Mouse (Mus musculus): ENCODE measurements around the gene Akap17b. TPM values are rescaled to one million over a fixed set of nuclear protein-coding genes. Genes with fewer than 3 reads are reported as not detected.

Akap17b gene
- polyA plus RNA-seq, 1 experiment, result 0.49 TPM

- Histone ChIP-seq H3K36me3 (replicated peaks; ENCODE audit: low read length) (no peaks in the 10 kb centered on the region), H3K27me3 (replicated peaks) (peaks cover 8% of the 10 kb centered on the region)
- TF ChIP-seq FLI1 (IDR thresholded peaks at IDR 0.05; ENCODE audit: low read length) (no peak), GATA1 (IDR thresholded peaks at IDR 0.05; ENCODE audit: borderline replicate concordance, low read length) (no peak)
Measured at GRCm38 (mm10) chrX:36590266-36590665, 54.9 kb downstream of the Akap17b start.

DNA sequence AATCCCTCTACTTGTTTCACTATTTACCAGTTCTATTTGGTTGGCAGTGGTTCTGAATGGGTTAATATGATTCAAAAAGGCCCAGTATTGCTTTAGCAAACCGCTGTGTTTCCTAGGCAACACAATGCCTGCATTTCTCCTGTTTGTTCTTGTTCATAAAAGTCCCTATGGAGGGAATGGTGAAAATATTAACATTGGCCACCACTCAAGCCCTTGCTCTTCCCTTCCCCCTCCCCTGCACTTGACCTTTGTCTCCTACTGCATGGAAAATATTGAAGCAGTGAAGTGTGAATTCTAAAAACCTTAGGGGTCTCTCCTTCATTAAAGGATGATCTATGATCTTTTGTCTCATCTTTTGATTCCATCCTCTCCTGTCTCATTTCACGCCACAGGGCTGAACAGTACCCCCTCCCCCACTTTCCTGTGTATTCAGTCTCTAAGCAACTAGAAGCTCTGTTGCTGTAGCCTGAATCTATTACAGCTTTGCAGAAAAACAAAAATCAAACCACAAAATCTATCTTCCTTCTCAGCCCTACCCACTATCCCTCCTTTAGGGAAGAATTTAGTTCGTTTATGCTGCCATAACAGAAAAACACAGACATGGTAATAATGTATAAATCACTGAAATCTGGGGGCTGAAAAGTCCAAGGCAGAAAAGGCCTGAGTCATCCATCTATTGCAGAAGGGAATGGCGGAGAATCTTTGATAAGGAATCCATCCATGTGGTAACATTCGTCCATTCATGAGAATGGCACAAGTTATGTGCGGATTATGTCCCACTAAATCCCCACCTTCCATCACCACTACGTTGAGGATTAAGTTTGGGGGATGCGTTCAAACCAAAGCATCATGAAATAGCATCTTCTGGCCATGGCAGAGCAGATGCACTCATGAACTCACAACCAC lies 57.6 kb downstream of the Akap17b start:
- TF ChIP-seq GATA1 (IDR thresholded peaks at IDR 0.05; ENCODE audit: borderline replicate concordance, low read length) (no peak), FLI1 (IDR thresholded peaks at IDR 0.05; ENCODE audit: low read length) (no peak)
- Histone ChIP-seq H3K27me3 (replicated peaks) (peaks cover 8% of the 10 kb centered on the region), H3K36me3 (replicated peaks; ENCODE audit: low read length) (no peaks in the 10 kb centered on the region), H3K9me3 (no peaks in the 10 kb centered on the region), H3K4me1 (peaks cover 14% of the 10 kb centered on the region), H3K4me3 (replicated peaks) (no peak overlapping the region)

More at GRCm38 (mm10) chrX:36590266-36590665, 54.9 kb downstream of the Akap17b start:
- Histone ChIP-seq H3K4me3 (replicated peaks) (no peak overlapping the region), H3K4me1 (peaks cover 14% of the 10 kb centered on the region), H3K9me3 (no peaks in the 10 kb centered on the region)

DNA sequence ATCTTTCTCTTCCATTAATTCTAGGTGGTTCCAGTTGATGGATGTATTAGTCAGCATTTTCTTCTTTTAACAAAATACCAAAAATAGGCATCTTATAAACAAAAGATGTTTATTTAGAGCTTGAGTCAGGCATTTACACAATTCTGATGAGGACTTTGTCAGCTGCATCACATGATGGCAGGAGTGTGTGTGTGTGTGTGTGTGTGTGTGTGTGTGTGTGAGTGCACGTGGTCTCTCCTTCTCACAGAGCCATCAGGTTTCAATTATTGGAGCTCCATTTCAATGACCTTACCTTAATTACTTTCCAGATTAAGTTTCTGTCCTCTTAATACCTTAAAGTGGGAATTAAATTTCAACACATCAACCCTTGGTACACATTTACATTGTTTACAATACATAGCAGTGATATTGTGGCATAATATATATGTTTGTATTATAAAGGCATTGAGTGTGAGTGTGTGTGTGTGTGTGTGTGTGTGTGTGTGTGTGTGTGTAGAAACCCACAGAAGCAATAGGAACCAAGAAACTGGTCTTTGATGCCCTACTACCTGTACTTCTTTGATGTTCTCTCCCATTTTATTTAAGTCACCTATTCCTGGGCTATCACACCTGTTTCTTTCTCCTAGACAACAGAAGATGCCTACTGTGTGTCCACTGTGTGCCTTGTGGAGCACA lies 58.4 kb downstream of the Akap17b start:
- Histone ChIP-seq H3K4me3 (replicated peaks) (no peak overlapping the region), H3K36me3 (replicated peaks; ENCODE audit: low read length) (no peaks in the 10 kb centered on the region), H3K4me1 (peaks cover 14% of the 10 kb centered on the region), H3K27me3 (replicated peaks) (peaks cover 8% of the 10 kb centered on the region), H3K9me3 (no peaks in the 10 kb centered on the region)
- no peak for TF ChIP-seq GATA1 (IDR thresholded peaks at IDR 0.05; ENCODE audit: borderline replicate concordance, low read length)
- no peak for TF ChIP-seq FLI1 (IDR thresholded peaks at IDR 0.05; ENCODE audit: low read length)

DNA sequence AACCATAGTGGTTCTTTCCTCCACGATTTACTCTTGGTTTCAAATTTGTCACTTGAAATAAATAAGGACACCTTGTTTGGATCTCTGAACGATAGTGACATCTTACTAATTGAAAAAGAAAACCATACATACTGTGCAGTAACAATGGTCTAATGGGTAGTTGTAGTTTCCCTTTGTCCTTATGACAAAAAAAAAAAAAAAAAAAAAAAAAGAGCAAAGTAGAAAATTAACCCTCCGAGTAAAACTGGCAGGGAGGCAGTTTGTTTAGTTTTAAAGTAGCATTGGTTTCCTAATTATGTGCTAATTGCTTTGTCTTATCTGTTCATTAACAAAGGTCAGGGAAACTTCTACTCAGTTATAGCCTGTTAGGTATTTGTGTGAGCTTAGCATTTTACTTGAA lies 83.1 kb downstream of the Akap17b start:
- Histone ChIP-seq H3K36me3 (replicated peaks; ENCODE audit: low read length) (no peaks in the 10 kb centered on the region), H3K9me3 (no peaks in the 10 kb centered on the region), H3K4me1 (peaks cover 3% of the 10 kb centered on the region; the same call in 1 of the 2 replicates), H3K4me3 (replicated peaks) (peak overlapping the region; percentile 59), H3K27me3 (replicated peaks) (peaks cover 5% of the 10 kb centered on the region)
- TF ChIP-seq GATA1 (IDR thresholded peaks at IDR 0.05; ENCODE audit: borderline replicate concordance, low read length), result no peak
- no peak for TF ChIP-seq FLI1 (IDR thresholded peaks at IDR 0.05; ENCODE audit: low read length)

- H3K4me1 ChIP-seq, result peaks cover 3% of the 10 kb centered on the region; the same call in 1 of the 2 replicates
- H3K4me3 ChIP-seq (replicated peaks), result peak overlapping the region; percentile 59
- H3K9me3 ChIP-seq, result no peaks in the 10 kb centered on the region
- H3K27me3 ChIP-seq (replicated peaks), result peaks cover 4% of the 10 kb centered on the region
- no peaks in the 10 kb centered on the region for H3K36me3 ChIP-seq (replicated peaks; ENCODE audit: low read length)
- no peak for TF ChIP-seq GATA1 (IDR thresholded peaks at IDR 0.05; ENCODE audit: borderline replicate concordance, low read length)
- no peak for TF ChIP-seq FLI1 (IDR thresholded peaks at IDR 0.05; ENCODE audit: low read length)
Measured at GRCm38 (mm10) chrX:36561650-36562049, 83.5 kb downstream of the Akap17b start.

DNA sequence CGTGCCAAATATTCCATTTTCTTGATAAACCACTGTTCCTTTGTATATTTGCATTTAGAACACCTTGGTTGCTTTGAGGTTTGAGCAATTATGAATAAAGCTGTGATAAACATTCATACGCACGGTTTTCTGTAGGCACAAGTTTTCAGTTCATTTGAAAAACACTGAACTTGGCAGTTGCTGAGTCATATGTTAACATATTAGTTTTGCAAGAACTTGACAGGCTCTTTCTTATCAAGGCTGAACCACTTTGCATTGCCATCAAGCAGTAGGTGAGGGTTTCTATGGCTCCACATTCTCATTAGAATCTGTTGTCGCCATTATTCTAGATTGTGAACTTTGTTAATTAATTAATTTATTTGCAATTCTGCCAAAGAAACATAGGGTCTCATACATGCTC lies 85.0 kb downstream of the Akap17b start:
- H3K4me3 ChIP-seq (replicated peaks), result no peak overlapping the region
- TF ChIP-seq GATA1 (IDR thresholded peaks at IDR 0.05; ENCODE audit: borderline replicate concordance, low read length), result no peak
- no peak for TF ChIP-seq FLI1 (IDR thresholded peaks at IDR 0.05; ENCODE audit: low read length)

More for the DNA sequence above, 85.0 kb downstream of the Akap17b start:
- H3K9me3 ChIP-seq, result no peaks in the 10 kb centered on the region
- no peaks in the 10 kb centered on the region for H3K36me3 ChIP-seq (replicated peaks; ENCODE audit: low read length)
- peaks cover 3% of the 10 kb centered on the region; the same call in 1 of the 2 replicates for H3K4me1 ChIP-seq
- no peaks in the 10 kb centered on the region for H3K27me3 ChIP-seq (replicated peaks)

Other genes with a start within 250 kb of the Akap17b start
- gene Gm6268, start 244.1 kb downstream of the Akap17b start, polyA plus RNA-seq (2012; ENCODE audit: insufficient read depth, low replicate concordance), result not detected in 2 replicates
- not detected in 2 replicates for gene Gm14569, start 153.6 kb downstream of the Akap17b start, polyA plus RNA-seq (2012; ENCODE audit: insufficient read depth, low replicate concordance)
- 104 and 182 TPM in 2 replicates for gene Pgrmc1, start 47.2 kb downstream of the Akap17b start, polyA plus RNA-seq (2012; ENCODE audit: insufficient read depth, low replicate concordance)
- gene Slc25a43, start 98.3 kb upstream of the Akap17b start, polyA plus RNA-seq (2012; ENCODE audit: insufficient read depth, low replicate concordance), result 2.6 TPM in 1 of 2 replicates, not detected in the other
- 5.3 and 23.0 TPM in 2 replicates for gene Slc25a5, start 150.3 kb upstream of the Akap17b start, polyA plus RNA-seq (2012; ENCODE audit: insufficient read depth, low replicate concordance)
- 206 and 276 TPM in 2 replicates for gene Ube2a, start 228.5 kb upstream of the Akap17b start, polyA plus RNA-seq (2012; ENCODE audit: insufficient read depth, low replicate concordance)
- gene C330007P06Rik, start 228.7 kb upstream of the Akap17b start, polyA plus RNA-seq (2012; ENCODE audit: insufficient read depth, low replicate concordance), result 0.46 TPM in 1 of 2 replicates, not detected in the other